Mouse (Mus musculus): ENCODE measurements around the gene Nova1. TPM values are rescaled to one million over a fixed set of nuclear protein-coding genes. Genes with fewer than 3 reads are reported as not detected.

Gene Nova1
- total RNA-seq (2012; rRNA removed) = not detected in 2 replicates
- not detected in 2 replicates for total RNA-seq (2014; rRNA removed)
- polyA plus RNA-seq (2012; ENCODE audit: insufficient read length, low read depth) = not detected in 2 replicates

- TF ChIP-seq ELF1 (IDR thresholded peaks at IDR 0.05; ENCODE audit: low read depth, low read length) (no peak), MAFK (IDR thresholded peaks at IDR 0.05; ENCODE audit: insufficient replicate concordance, low read length) (no peak), NELFE (IDR thresholded peaks at IDR 0.05; ENCODE audit: low read depth, low read length) (no peak), RAD21 (IDR thresholded peaks at IDR 0.05; ENCODE audit: low read depth, low read length) (no peak), POLR2A (IDR thresholded peaks at IDR 0.05; ENCODE audit: low read depth, low read length) (no peak), CHD2 (IDR thresholded peaks at IDR 0.05; ENCODE audit: low read length) (no peak), USF1 (IDR thresholded peaks at IDR 0.05; ENCODE audit: low read depth, low read length) (no peak), EP300 (IDR thresholded peaks at IDR 0.05; ENCODE audit: low read length) (no peak), MEF2A (IDR thresholded peaks at IDR 0.05; ENCODE audit: borderline replicate concordance, low read depth, low read length) (no peak), KAT2A (IDR thresholded peaks at IDR 0.05; ENCODE audit: insufficient replicate concordance, low read length) (no peak), RCOR1 (conservative IDR thresholded peaks at IDR 0.05; ENCODE audit: low read depth, low read length) (no peak), POLR2AphosphoS2 (IDR thresholded peaks at IDR 0.05; ENCODE audit: low read depth, low read length) (no peak), ZC3H11A (IDR thresholded peaks at IDR 0.05; ENCODE audit: low read depth, low read length) (no peak)
- no peak within 1 kb of the TSS for H3K27ac ChIP-seq (ENCODE audit: insufficient read depth, low read depth)
- H3K9me3 ChIP-seq (replicated peaks; ENCODE audit: low read length) = peaks cover 13% of the 10 kb centered on the region
- H3K4me2 ChIP-seq (ENCODE audit: insufficient read depth, low read depth, poor library complexity, severe bottlenecking) = no peak within 1 kb of the TSS
- no peaks in the 10 kb centered on the region for H3K36me3 ChIP-seq (replicated peaks in 1 of 2; ENCODE audit: control insufficient read depth in 1 of 2, insufficient read depth in 1 of 2, low read length in 1 of 2)
- no peak for DNase-seq (ENCODE audit: extremely low read depth)
- no peak within 1 kb of the TSS for H3K4me3 ChIP-seq (replicated peaks in 1 of 3; ENCODE audit: low read depth in 2 of 3, low read length in 2 of 3, poor library complexity in 1 of 3)
- H3K79me2 ChIP-seq (replicated peaks; ENCODE audit: control insufficient read depth, extremely low read depth, insufficient read depth, poor library complexity, severe bottlenecking) = no peaks in the 10 kb centered on the region
- dilution Hi-C loops (cut with MboI; ENCODE audit: extremely low pct_ligation_motif_present, extremely low pct_unique_long_range_greater_than_20kb, low sequenced_read_pairs) = no loop called here
- no peak within 1 kb of the TSS for H3K9ac ChIP-seq (ENCODE audit: insufficient read depth, low read depth)
- no peaks in the 10 kb centered on the region for H3K4me1 ChIP-seq (ENCODE audit: control insufficient read depth in 1 of 2, insufficient read depth in 2 of 2)
- no peaks in the 10 kb centered on the region for H3K27me3 ChIP-seq (replicated peaks)
- in situ Hi-C loops (cut with MboI; ENCODE audit: low pct_ligation_motif_present, low pct_unique_long_range_greater_than_20kb, low sequenced_read_pairs) = no loop called here
Observed at GRCm38 (mm10) chr12:46818856-46819347, at the start of gene Nova1. Gene Nova1, minus strand, starts transcription at chr12:46818929.

- TF ChIP-seq TBP (conservative IDR thresholded peaks at IDR 0.05; ENCODE audit: low read depth, low read length) (no peak), CHD1 (IDR thresholded peaks at IDR 0.05; ENCODE audit: low read depth, low read length) (no peak), RCOR1 (conservative IDR thresholded peaks at IDR 0.05; ENCODE audit: low read depth, low read length) (no peak), E2F4 (IDR thresholded peaks at IDR 0.05; ENCODE audit: insufficient replicate concordance, low read depth, low read length) (no peak), ZMIZ1 (IDR thresholded peaks at IDR 0.05; ENCODE audit: low read depth, low read length) (no peak), ETS1 (conservative IDR thresholded peaks at IDR 0.05; ENCODE audit: low read depth, low read length) (no peak), USF2 (conservative IDR thresholded peaks at IDR 0.05; ENCODE audit: low read depth, low read length) (no peak), JUN (IDR thresholded peaks at IDR 0.05; ENCODE audit: insufficient read depth, low read depth, low read length) (no peak), NRF1 (IDR thresholded peaks at IDR 0.05; ENCODE audit: low read depth, low read length) (no peak), HCFC1 (IDR thresholded peaks at IDR 0.05; ENCODE audit: low read depth, low read length) (no peak)
- H3K4me1 ChIP-seq (ENCODE audit: control insufficient read depth in 1 of 2, insufficient read depth in 2 of 2) = no peaks in the 10 kb centered on the region
- in situ Hi-C loops (cut with MboI; ENCODE audit: low pct_ligation_motif_present, low pct_unique_long_range_greater_than_20kb, low sequenced_read_pairs) (no loop called here), dilution Hi-C loops (cut with MboI; ENCODE audit: extremely low pct_ligation_motif_present, extremely low pct_unique_long_range_greater_than_20kb, low sequenced_read_pairs) (no loop called here)
- no peak overlapping the region for H3K4me3 ChIP-seq (replicated peaks in 1 of 3; ENCODE audit: low read depth in 2 of 3, low read length in 2 of 3, poor library complexity in 1 of 3)
- no peak for DNase-seq (ENCODE audit: extremely low read depth)
- H3K27ac ChIP-seq (ENCODE audit: insufficient read depth, low read depth) = no peak overlapping the region
- H3K9me3 ChIP-seq (replicated peaks; ENCODE audit: low read length) = peaks cover 13% of the 10 kb centered on the region
- H3K9ac ChIP-seq (ENCODE audit: insufficient read depth, low read depth) = no peak overlapping the region
- no peak overlapping the region for H3K4me2 ChIP-seq (ENCODE audit: insufficient read depth, low read depth, poor library complexity, severe bottlenecking)
- no peaks in the 10 kb centered on the region for H3K79me2 ChIP-seq (replicated peaks; ENCODE audit: control insufficient read depth, extremely low read depth, insufficient read depth, poor library complexity, severe bottlenecking)
- H3K27me3 ChIP-seq (replicated peaks) = no peaks in the 10 kb centered on the region
- no peaks in the 10 kb centered on the region for H3K36me3 ChIP-seq (replicated peaks in 1 of 2; ENCODE audit: control insufficient read depth in 1 of 2, insufficient read depth in 1 of 2, low read length in 1 of 2)
Observed at GRCm38 (mm10) chr12:46819348-46820022, 756 bp upstream of the Nova1 start.
